Mouse (Mus musculus) heart, adult 2 months (tissue): ENCODE data around the gene Adat3.

ENCODE experiments used
- CTCF ChIP-seq: fragments of 200-600 bp; IDR thresholded peaks from 2 replicates; pipeline ENCODE4 v1.8.1; 2022; ENCODE audit warnings: antibody characterized with exemption, mild to moderate bottlenecking, moderate library complexity
- EP300 ChIP-seq: fragments of 200-500 bp; IDR thresholded peaks from 2 replicates; pipeline ENCODE4 v1.6.1; 2011; ENCODE audit warnings: low read depth, low read length, control low read depth; ENCODE audit not compliant: insufficient read depth
- POLR2A ChIP-seq: fragments of 200-500 bp; IDR thresholded peaks from 2 replicates; pipeline ENCODE4 v1.6.1; 2011; ENCODE audit warnings: mild to moderate bottlenecking, low read depth, low read length, control low read depth; ENCODE audit not compliant: insufficient read depth

DNA sequence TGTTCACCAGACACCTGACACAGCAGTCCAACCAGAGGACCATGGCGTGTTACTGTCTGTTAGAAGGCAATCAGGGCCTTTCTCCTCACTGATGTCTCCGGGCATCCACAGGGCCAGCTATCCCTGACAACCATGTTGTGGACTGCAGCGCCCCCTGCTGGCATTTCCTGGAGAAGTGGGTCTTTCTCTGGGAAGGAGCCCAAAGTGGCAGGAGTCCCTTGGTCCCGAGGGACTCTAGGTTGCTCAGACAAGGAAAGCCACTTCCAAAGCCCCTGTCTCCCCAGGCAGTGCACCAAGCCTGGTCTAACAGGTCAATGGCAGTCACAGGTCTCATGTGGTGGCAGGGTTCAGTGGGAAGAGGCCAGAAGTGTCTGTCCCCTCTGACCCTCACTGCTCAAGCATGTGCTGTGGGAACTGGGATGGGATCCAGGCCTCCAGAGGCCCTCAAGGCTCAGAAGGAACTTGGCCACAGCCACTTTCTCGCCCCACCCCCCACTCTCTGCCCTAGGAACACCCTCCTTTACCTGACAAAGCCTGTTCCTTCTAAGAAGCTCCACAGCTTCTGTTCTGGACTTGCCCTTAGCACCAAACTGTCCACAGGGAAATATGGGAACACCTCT is 45.2 kb upstream of the Adat3 start:
- TF ChIP-seq POLR2A (no peak), CTCF (peak; percentile 82), EP300 (no peak)
